ENCODE assay signal across 8 mouse cellular contexts in genomic region chrX:145505457-145506201, GRCm38 (mm10). TPM values are rescaled to one million over a fixed set of nuclear protein-coding genes. Genes with fewer than 3 reads are reported as not detected.
A peak's percentile ranks its signal among the peaks of the same experiment; 100 is the strongest.
DNase-seq lines count a peak whose midpoint lies in the region; ATAC-seq lines count a peak whose summit lies in the region.

No protein-coding gene starts in this region.

- peak overlapping the region; percentile 73 for H3K4me2 ChIP-seq in heart, embryonic 13.5 days
- H3K4me2 ChIP-seq in liver, embryonic 12.5 days = peak overlapping the region; percentile 69
- H3K4me2 ChIP-seq in stomach, embryonic 14.5 days (replicated peaks; ENCODE audit: low read depth, low read length) = peak overlapping the region; percentile 45

- no peaks in the 10 kb centered on the region for H3K9me3 ChIP-seq in heart, embryonic 13.5 days
- no peaks in the 10 kb centered on the region for H3K9me3 ChIP-seq in liver, embryonic 12.5 days (replicated peaks)
- H3K9me3 ChIP-seq in stomach, embryonic 14.5 days (ENCODE audit: control insufficient read depth, low read depth, low read length) = no peaks in the 10 kb centered on the region

- H3K27ac ChIP-seq in brown adipose tissue, adult 24 weeks (replicated peaks; ENCODE audit: low read depth, low read length) = no peak overlapping the region
- H3K27ac ChIP-seq in heart, embryonic 13.5 days (replicated peaks) = peak overlapping the region; percentile 72
- peak overlapping the region; percentile 71 for H3K27ac ChIP-seq in liver, embryonic 12.5 days
- H3K27ac ChIP-seq in stomach, embryonic 14.5 days (ENCODE audit: low read length) = peak overlapping the region; percentile 72

- no peaks in the 10 kb centered on the region for H3K36me3 ChIP-seq in heart, embryonic 13.5 days
- H3K36me3 ChIP-seq in liver, embryonic 12.5 days = no peaks in the 10 kb centered on the region
- no peaks in the 10 kb centered on the region for H3K36me3 ChIP-seq in stomach, embryonic 14.5 days (ENCODE audit: control insufficient read depth, insufficient read depth, low read length)

- 8% methylated on average over 14 of the region's 14 CpGs for WGBS in heart, embryonic 13.5 days
- whole genome bisulfite sequencing in liver, embryonic 12.5 days (ENCODE audit: insufficient replicate concordance) = 10% methylated on average over 14 of the region's 14 CpGs
- 19% methylated on average over 14 of the region's 14 CpGs for WGBS in stomach, embryonic 14.5 days

- peak; percentile 83 for DNase-seq in kidney, postnatal 10 days
- peak; percentile 19 for DNase-seq in naive thymus-derived CD4-positive, alpha-beta T cell, adult 2 months (ENCODE audit: low read depth)

- no peaks in the 10 kb centered on the region for H3K4me1 ChIP-seq in brown adipose tissue, adult 24 weeks (ENCODE audit: control insufficient read depth, insufficient read depth, insufficient read length, low read length)
- H3K4me1 ChIP-seq in heart, embryonic 13.5 days = no peaks in the 10 kb centered on the region
- 0 out of 2 replicates have a peak, but pooled peaks cover 5% of the 10 kb centered on the region for H3K4me1 ChIP-seq in liver, embryonic 12.5 days
- H3K4me1 ChIP-seq in stomach, embryonic 14.5 days (ENCODE audit: control insufficient read depth, insufficient read depth, low read length) = no peaks in the 10 kb centered on the region

- peak overlapping the region; percentile 85 for H3K4me3 ChIP-seq in brown adipose tissue, adult 24 weeks (ENCODE audit: insufficient read depth, low read depth, low read length)
- H3K4me3 ChIP-seq in heart, embryonic 13.5 days = peak overlapping the region; percentile 66
- H3K4me3 ChIP-seq in liver, embryonic 12.5 days = peak overlapping the region; percentile 64
- H3K4me3 ChIP-seq in stomach, embryonic 14.5 days (ENCODE audit: low read depth, low read length) = peak overlapping the region; percentile 57

- H3K27me3 ChIP-seq in heart, embryonic 13.5 days (replicated peaks) = no peaks in the 10 kb centered on the region
- no peaks in the 10 kb centered on the region for H3K27me3 ChIP-seq in liver, embryonic 12.5 days (replicated peaks)
- no peaks in the 10 kb centered on the region for H3K27me3 ChIP-seq in stomach, embryonic 14.5 days (ENCODE audit: control insufficient read depth, insufficient read depth, low read length)

- ATAC-seq in CD4-positive, CD25-positive, alpha-beta regulatory T cell, adult 4 months = peak; percentile 74
- ATAC-seq in erythroid progenitor cell, adult 5-6 weeks (replicated peaks; ENCODE audit: low FRiP score, poor library complexity, severe bottlenecking) = peak; percentile 80
- ATAC-seq in heart, embryonic 13.5 days (ENCODE audit: extremely low read depth, insufficient number of reproducible peaks, low FRiP score, low TSS enrichment) = peak; percentile 84
- peak; percentile 91 for ATAC-seq in liver, embryonic 12.5 days
- peak; percentile 92 for ATAC-seq in stomach, embryonic 14.5 days (ENCODE audit: insufficient number of reproducible peaks, insufficient read depth, low FRiP score, low read depth)

- H3K9ac ChIP-seq in heart, embryonic 13.5 days = peak overlapping the region; percentile 75
- peak overlapping the region; percentile 55 for H3K9ac ChIP-seq in liver, embryonic 12.5 days
- no peak overlapping the region for H3K9ac ChIP-seq in stomach, embryonic 14.5 days (replicated peaks; ENCODE audit: low read depth, low read length)

RNA-seq across cellular contexts. Expression of gene Amot, which starts 0.6 kb away (rescaled TPM):
- polyA plus RNA-seq in CD4-positive, CD25-positive, alpha-beta regulatory T cell, adult 4 months (2017; shearing (Covaris generic)) = under 1 TPM; 0.08 to 0.10 TPM
- 0.67 and 1.4 TPM in 2 replicates for polyA plus RNA-seq in brown adipose tissue, adult 24 weeks (2012; ENCODE audit: insufficient read depth, insufficient read length, missing spikeins)
- total RNA-seq in erythroid progenitor cell, adult 5-6 weeks (2015; ENCODE audit: low replicate concordance) = 0.36 and 5.9 TPM in 2 replicates
- total RNA-seq in erythroid progenitor cell, adult 5-6 weeks (2017; ENCODE audit: low replicate concordance) = 1.3 TPM in 1 of 2 replicates, not detected in the other
- polyA plus RNA-seq in heart, embryonic 13.5 days (2015; fragmentation: Nextera tagmentation; extraction: Ambion mirVana) = 8.7 and 9.4 TPM in 2 replicates
- 8.9 and 9.0 TPM in 2 replicates for polyA plus RNA-seq in liver, embryonic 12.5 days (2016; fragmentation: Nextera tagmentation; extraction: Ambion mirVana)
- 17.6 TPM in 2 replicates for polyA plus RNA-seq in stomach, embryonic 14.5 days (2014; fragmentation: Nextera tagmentation; extraction: Ambion mirVana)
